Mouse (Mus musculus) stomach, postnatal 0 days (tissue): ENCODE measurements around the gene 4930539E08Rik. TPM values are rescaled to one million over a fixed set of nuclear protein-coding genes. Genes with fewer than 3 reads are reported as not detected.

Experiments used
- ATAC-seq: fragments of 200-750 bp; cut with Nextera tagmentation; 2 replicates; pipeline ENCODE4 v1.8.0; 2017; ENCODE audit not compliant: low FRiP score, low TSS enrichment
- DNase-seq: peaks from one replicate; pipeline ENCODE4 v3.0.0-alpha.2; 2016; ENCODE audit warnings: low spot score
- H3K27ac ChIP-seq: fragments of 300-500 bp; sonication (generic); replicated peaks from 2 replicates; pipeline ENCODE4 v1.5.1; 2014; ENCODE audit warnings: mild to moderate bottlenecking, control low read depth
- H3K27me3 ChIP-seq: fragments of 300-500 bp; sonication (generic); 2 replicates; pipeline ENCODE4 v1.6.1; 2014; ENCODE audit warnings: low read length; ENCODE audit not compliant: control insufficient read depth, insufficient read depth
- H3K36me3 ChIP-seq: fragments of 300-500 bp; sonication (generic); 2 replicates; pipeline ENCODE4 v1.6.1; 2014; ENCODE audit warnings: low read length, mixed read lengths; ENCODE audit not compliant: control insufficient read depth, insufficient read depth
- H3K4me1 ChIP-seq: fragments of 300-500 bp; sonication (generic); replicated peaks from 2 replicates; pipeline ENCODE4 v1.6.1; 2014; ENCODE audit warnings: antibody characterized with exemption; ENCODE audit not compliant: control insufficient read depth, insufficient read depth
- H3K4me2 ChIP-seq: fragments of 300-500 bp; sonication (generic); replicated peaks from 2 replicates; pipeline ENCODE4 v1.6.1; 2014; ENCODE audit warnings: low read depth, mild to moderate bottlenecking, control low read depth, moderate library complexity
- H3K4me3 ChIP-seq: fragments of 300-500 bp; sonication (generic); 2 replicates; pipeline ENCODE4 v1.5.1; 2014; ENCODE audit warnings: low read depth, low read length, control low read depth
- H3K9ac ChIP-seq: fragments of 300-500 bp; sonication (generic); 2 replicates; pipeline ENCODE4 v1.6.1; 2014; ENCODE audit warnings: mild to moderate bottlenecking, low read length, control low read depth, mixed read lengths
- H3K9me3 ChIP-seq: fragments of 300-500 bp; sonication (generic); 2 replicates; pipeline ENCODE4 v1.6.1; 2016; ENCODE audit warnings: low read length; ENCODE audit not compliant: control insufficient read depth
- CTCF ChIP-seq: IDR thresholded peaks from 2 replicates; pipeline ENCODE4 v1.5.1; 2016; ENCODE audit warnings: antibody characterized with exemption, low read depth, mild to moderate bottlenecking, moderate library complexity
- EP300 ChIP-seq: optimal IDR thresholded peaks from 2 replicates; pipeline ENCODE3; 2016; ENCODE audit warnings: antibody characterized with exemption
- WGBS: fragments of 180-500 bp; shearing (Covaris S2); extraction: QIAGEN DNeasy Blood & Tissue Kit; methylation state at CpG from one replicate; pipeline ENCODE4 v1.1.7; 2014; 5-methylcytosine and 5-hydroxymethylcytosine counted together
- polyA plus RNA-seq: library from polyadenylated mRNA; unstranded; fragments of >200 nt; fragmentation: Nextera tagmentation; extraction: Ambion mirVana; gene quantifications from 2 replicates; pipeline ENCODE4 v1.2.1, GENCODE M21; 2015

The 4930539E08Rik gene
- polyA plus RNA-seq, 1 experiment from 2014 or later: 2.2 TPM

- H3K27ac ChIP-seq: no peak overlapping the region
- H3K9me3 ChIP-seq: no peaks in the 10 kb centered on the region
- WGBS: 84% methylated on average over 7 of the region's 7 CpGs
- H3K9ac ChIP-seq: no peak overlapping the region
- ATAC-seq (no peak), DNase-seq (no peak)
- H3K4me3 ChIP-seq: no peak overlapping the region
- TF ChIP-seq EP300 (no peak), CTCF (no peak)
- H3K27me3 ChIP-seq: no peaks in the 10 kb centered on the region
- H3K4me2 ChIP-seq: no peak overlapping the region
- no peaks in the 10 kb centered on the region for H3K36me3 ChIP-seq
- H3K4me1 ChIP-seq: no peaks in the 10 kb centered on the region
Measured at GRCm38 (mm10) chr17:28854377-28854776, 60.7 kb downstream of the 4930539E08Rik start.

GRCm38 (mm10) chr17:28850511-28850910, 64.6 kb downstream of the 4930539E08Rik start:
- H3K4me1 ChIP-seq: no peaks in the 10 kb centered on the region
- no peak overlapping the region for H3K4me3 ChIP-seq
- 0 out of 2 replicates have a peak overlapping the region, but pooled peaks have one; percentile 18 for H3K27ac ChIP-seq
- H3K4me2 ChIP-seq: no peak overlapping the region
- DNase-seq (no peak), ATAC-seq (no peak)
- H3K36me3 ChIP-seq: no peaks in the 10 kb centered on the region
- no peaks in the 10 kb centered on the region for H3K27me3 ChIP-seq
- no peak for TF ChIP-seq EP300
- TF ChIP-seq CTCF: no peak
- 88% methylated on average over 5 of the region's 5 CpGs for WGBS
- H3K9ac ChIP-seq: no peak overlapping the region
- H3K9me3 ChIP-seq: no peaks in the 10 kb centered on the region

- 0 out of 2 replicates have a peak overlapping the region, but pooled peaks have one; percentile 5 for H3K4me2 ChIP-seq
- H3K36me3 ChIP-seq: no peaks in the 10 kb centered on the region
- TF ChIP-seq EP300: no peak
- no peak for TF ChIP-seq CTCF
- no peak overlapping the region for H3K4me3 ChIP-seq
- H3K4me1 ChIP-seq: no peaks in the 10 kb centered on the region
- WGBS: 27% methylated on average over 11 of the region's 11 CpGs
- ATAC-seq: peak; percentile 53
- DNase-seq: peak; percentile 62
- H3K9me3 ChIP-seq: no peaks in the 10 kb centered on the region
- H3K9ac ChIP-seq: no peak overlapping the region
- H3K27me3 ChIP-seq: no peaks in the 10 kb centered on the region
- H3K27ac ChIP-seq: peak overlapping the region; percentile 30; the same call in 1 of the 2 replicates
Measured at GRCm38 (mm10) chr17:28846974-28847617, 68.0 kb downstream of the 4930539E08Rik start.

Other genes starting within 250 kb of the 4930539E08Rik start
- gene Slc26a8, start 225.1 kb downstream of the 4930539E08Rik start, polyA plus RNA-seq: 0.24 and 0.50 TPM in 2 replicates
- 31.4 and 33.4 TPM in 2 replicates for gene Mapk14, start 224.0 kb downstream of the 4930539E08Rik start, polyA plus RNA-seq
- 1.0 and 1.2 TPM in 2 replicates for gene AC170998.1, start 189.2 kb downstream of the 4930539E08Rik start, polyA plus RNA-seq
- 211 and 220 TPM in 2 replicates for gene Mapk13, start 146.0 kb downstream of the 4930539E08Rik start, polyA plus RNA-seq
- 5.2 and 5.7 TPM in 2 replicates for gene Brpf3, start 114.2 kb downstream of the 4930539E08Rik start, polyA plus RNA-seq
- 12.7 TPM in 2 replicates for gene Pnpla1, start 56.9 kb downstream of the 4930539E08Rik start, polyA plus RNA-seq
- 0.18 TPM in 1 of 2 replicates, not detected in the other for gene Pxt1, start 28.5 kb upstream of the 4930539E08Rik start, polyA plus RNA-seq
- gene Kctd20, start 36.6 kb upstream of the 4930539E08Rik start, polyA plus RNA-seq: 37.6 and 38.3 TPM in 2 replicates
- gene Stk38, start 92.7 kb upstream of the 4930539E08Rik start, polyA plus RNA-seq: 64.8 and 68.7 TPM in 2 replicates
- gene Srsf3, start 117.3 kb upstream of the 4930539E08Rik start, polyA plus RNA-seq: 279 and 305 TPM in 2 replicates
- 484 and 502 TPM in 2 replicates for gene Cdkn1a, start 175.7 kb upstream of the 4930539E08Rik start, polyA plus RNA-seq
- gene Rab44, start 198.8 kb upstream of the 4930539E08Rik start, polyA plus RNA-seq: 1.4 and 2.2 TPM in 2 replicates